ENCODE assay signal across 19 mouse cellular contexts in genomic region chr5:21851679-21852340, GRCm38 (mm10). TPM values are rescaled to one million over a fixed set of nuclear protein-coding genes. Genes with fewer than 3 reads are reported as not detected.
DNase-seq lines count a peak whose midpoint lies in the region; ATAC-seq and TF ChIP-seq lines count a peak whose summit lies in the region.
"Had no signal": no experiment of that assay in that cellular context is flagged by ENCODE, and none has a peak within 500 bp of the region (broad histone marks: within the 10 kb centered on the region; RNA-seq: fewer than 3 reads in every experiment).

No protein-coding gene starts in this region.

- no peak overlapping the region for H3K4me2 ChIP-seq in midbrain, embryonic 12.5 days (replicated peaks)
- H3K4me2 ChIP-seq in midbrain, embryonic 11.5 days, result no peak overlapping the region
- H3K4me2 ChIP-seq in hindbrain, postnatal 0 days (ENCODE audit: low read depth, low read length), result no peak overlapping the region
- H3K4me2 ChIP-seq in neural tube, embryonic 15.5 days, result no peak overlapping the region
- H3K4me2 ChIP-seq in kidney, embryonic 15.5 days, result no peak overlapping the region
- H3K4me2 ChIP-seq: intestine, embryonic 15.5 days; neural tube, embryonic 12.5 days had no signal

- H3K4me1 ChIP-seq in midbrain, embryonic 12.5 days, result no peaks in the 10 kb centered on the region
- no peaks in the 10 kb centered on the region for H3K4me1 ChIP-seq in midbrain, embryonic 11.5 days (ENCODE audit: control insufficient read depth, insufficient read depth, low read length)
- H3K4me1 ChIP-seq in hindbrain, postnatal 0 days (ENCODE audit: insufficient read depth, low read length), result no peaks in the 10 kb centered on the region
- H3K4me1 ChIP-seq in neural tube, embryonic 15.5 days, result no peaks in the 10 kb centered on the region
- no peaks in the 10 kb centered on the region for H3K4me1 ChIP-seq in kidney, embryonic 15.5 days
- H3K4me1 ChIP-seq: intestine, embryonic 15.5 days; neural tube, embryonic 12.5 days had no signal

- no peaks in the 10 kb centered on the region for H3K27me3 ChIP-seq in midbrain, embryonic 12.5 days
- H3K27me3 ChIP-seq in midbrain, embryonic 11.5 days (ENCODE audit: control insufficient read depth, insufficient read depth, low read length), result no peaks in the 10 kb centered on the region
- H3K27me3 ChIP-seq in hindbrain, postnatal 0 days (ENCODE audit: insufficient read depth, low read length), result no peaks in the 10 kb centered on the region
- no peaks in the 10 kb centered on the region for H3K27me3 ChIP-seq in neural tube, embryonic 15.5 days (replicated peaks)
- no peaks in the 10 kb centered on the region for H3K27me3 ChIP-seq in kidney, embryonic 15.5 days
- H3K27me3 ChIP-seq: intestine, embryonic 15.5 days; neural tube, embryonic 12.5 days had no signal

- no peak overlapping the region for H3K4me3 ChIP-seq in midbrain, embryonic 12.5 days
- H3K4me3 ChIP-seq in midbrain, embryonic 11.5 days (ENCODE audit: low read depth, low read length), result no peak overlapping the region
- no peak overlapping the region for H3K4me3 ChIP-seq in hindbrain, postnatal 0 days (ENCODE audit: low read length)
- no peak overlapping the region for H3K4me3 ChIP-seq in neural tube, embryonic 15.5 days (replicated peaks)
- no peak overlapping the region for H3K4me3 ChIP-seq in kidney, embryonic 15.5 days (replicated peaks)
- H3K4me3 ChIP-seq: intestine, embryonic 15.5 days; neural tube, embryonic 12.5 days had no signal

- H3K9me3 ChIP-seq in midbrain, embryonic 12.5 days, result no peaks in the 10 kb centered on the region
- H3K9me3 ChIP-seq in midbrain, embryonic 11.5 days (ENCODE audit: control insufficient read depth, low read length), result no peaks in the 10 kb centered on the region
- H3K9me3 ChIP-seq in hindbrain, postnatal 0 days (ENCODE audit: low read length), result no peaks in the 10 kb centered on the region
- no peaks in the 10 kb centered on the region for H3K9me3 ChIP-seq in neural tube, embryonic 15.5 days (replicated peaks)
- no peaks in the 10 kb centered on the region for H3K9me3 ChIP-seq in kidney, embryonic 15.5 days (replicated peaks)
- H3K9me3 ChIP-seq: G1E; intestine, embryonic 15.5 days; neural tube, embryonic 12.5 days had no signal

- no peak for TF ChIP-seq CTCF in hindbrain, postnatal 0 days (IDR thresholded peaks at IDR 0.05; ENCODE audit: low read depth)

- no peak overlapping the region for H3K27ac ChIP-seq in midbrain, embryonic 12.5 days (replicated peaks)
- no peak overlapping the region for H3K27ac ChIP-seq in midbrain, embryonic 11.5 days (ENCODE audit: low read depth, low read length)
- no peak overlapping the region for H3K27ac ChIP-seq in hindbrain, postnatal 0 days
- no peak overlapping the region for H3K27ac ChIP-seq in neural tube, embryonic 15.5 days (replicated peaks)
- H3K27ac ChIP-seq in kidney, embryonic 15.5 days, result no peak overlapping the region
- H3K27ac ChIP-seq: intestine, embryonic 15.5 days; neural tube, embryonic 12.5 days had no signal

- no peaks in the 10 kb centered on the region for H3K36me3 ChIP-seq in midbrain, embryonic 12.5 days
- H3K36me3 ChIP-seq in midbrain, embryonic 11.5 days (ENCODE audit: control insufficient read depth, insufficient read depth, low read length), result no peaks in the 10 kb centered on the region
- H3K36me3 ChIP-seq in hindbrain, postnatal 0 days (ENCODE audit: insufficient read depth, low read length), result no peaks in the 10 kb centered on the region
- H3K36me3 ChIP-seq in neural tube, embryonic 15.5 days, result no peaks in the 10 kb centered on the region
- no peaks in the 10 kb centered on the region for H3K36me3 ChIP-seq in kidney, embryonic 15.5 days
- H3K36me3 ChIP-seq: G1E; intestine, embryonic 15.5 days; neural tube, embryonic 12.5 days had no signal

- no peak for DNase-seq in frontal cortex, postnatal 10 days (ENCODE audit: low spot score in 2 of 2)
- no peak for DNase-seq in midbrain, embryonic 11.5 days (ENCODE audit: low spot score, missing footprints)
- DNase-seq in hindbrain, postnatal 0 days (ENCODE audit: low spot score), result peak; percentile 32
- no peak for DNase-seq in urinary bladder, postnatal 10 days (ENCODE audit: low spot score)
- DNase-seq: adrenal gland, postnatal 25 days; kidney, postnatal 10 days; liver; right cerebral cortex, postnatal 25 days; thymus, adult 18-20 months had no signal

- WGBS in midbrain, embryonic 12.5 days, result 59% methylated on average over 10 of the region's 10 CpGs
- 67% methylated on average over 10 of the region's 10 CpGs for WGBS in midbrain, embryonic 11.5 days
- WGBS in hindbrain, postnatal 0 days, result 58% methylated on average over 10 of the region's 10 CpGs
- 37% methylated on average over 10 of the region's 10 CpGs for WGBS in neural tube, embryonic 15.5 days
- WGBS in kidney, embryonic 15.5 days, result 70% methylated on average over 10 of the region's 10 CpGs

- peak; percentile 70; the same call in 1 of the 2 replicates for ATAC-seq in frontal cortex, adult (ENCODE audit: low TSS enrichment)
- ATAC-seq in midbrain, embryonic 12.5 days (ENCODE audit: low FRiP score, low read depth), result 0 out of 2 replicates have a peak, but pooled peaks have one; percentile 44
- ATAC-seq in midbrain, embryonic 11.5 days (ENCODE audit: low FRiP score), result no peak
- ATAC-seq in hindbrain, postnatal 0 days, result no peak
- peak; percentile 75; the same call in 1 of the 2 replicates for ATAC-seq in neural tube, embryonic 15.5 days (ENCODE audit: low FRiP score)
- ATAC-seq in kidney, embryonic 15.5 days (replicated peaks; ENCODE audit: low FRiP score), result no peak
- ATAC-seq: intestine, embryonic 15.5 days had no signal

- H3K9ac ChIP-seq in midbrain, embryonic 12.5 days (replicated peaks), result no peak overlapping the region
- H3K9ac ChIP-seq in midbrain, embryonic 11.5 days (ENCODE audit: low read length), result no peak overlapping the region
- no peak overlapping the region for H3K9ac ChIP-seq in hindbrain, postnatal 0 days (replicated peaks; ENCODE audit: low read length)
- H3K9ac ChIP-seq in neural tube, embryonic 15.5 days (replicated peaks), result no peak overlapping the region
- H3K9ac ChIP-seq in kidney, embryonic 15.5 days, result no peak overlapping the region
- H3K9ac ChIP-seq: intestine, embryonic 15.5 days; neural tube, embryonic 12.5 days had no signal

RNA-seq across cellular contexts. Expression of gene Slc26a5, which starts 13.6 kb away (rescaled TPM):
- 0.11 and 0.22 TPM in 2 replicates for polyA plus RNA-seq in midbrain, embryonic 12.5 days (2016; fragmentation: Nextera tagmentation; extraction: Ambion mirVana)
- polyA plus RNA-seq in midbrain, embryonic 11.5 days (2014; fragmentation: Nextera tagmentation; extraction: Ambion mirVana), result 0.07 and 0.18 TPM in 2 replicates
- total RNA-seq in hindbrain, postnatal 0 days (2014; rRNA removed), result 0.84 and 1.5 TPM in 2 replicates
- polyA plus RNA-seq in hindbrain, postnatal 0 days (2015; fragmentation: Nextera tagmentation; extraction: Ambion mirVana), result 0.30 and 1.0 TPM in 2 replicates
- 0.27 and 0.45 TPM in 2 replicates for polyA plus RNA-seq in neural tube, embryonic 15.5 days (2015; fragmentation: Nextera tagmentation; extraction: Ambion mirVana)
- not detected in 2 replicates for polyA plus RNA-seq in kidney, embryonic 15.5 days (2015; fragmentation: Nextera tagmentation; extraction: Ambion mirVana)
- total RNA-seq: adrenal gland, postnatal 25 days; G1E; granulocyte monocyte progenitor cell, adult 5-6 weeks; megakaryocyte-erythroid progenitor cell, adult 5-6 weeks had no signal
- polyA plus RNA-seq: G1E; heart, postnatal 0 days; intestine, embryonic 15.5 days; neural tube, embryonic 12.5 days had no signal

Comparison
In these comparisons a context has a peak if more than half of its experiments do, and no peak if none do; other contexts are left out.
1. ATAC-seq: peak in frontal cortex, adult (single experiment), midbrain, embryonic 12.5 days (single experiment) and neural tube, embryonic 15.5 days (single experiment); none in midbrain, embryonic 11.5 days (single experiment), hindbrain, postnatal 0 days (single experiment) and kidney, embryonic 15.5 days (single experiment).